Mouse (Mus musculus): ENCODE data around the gene Clip2. TPM values are rescaled to one million over a fixed set of nuclear protein-coding genes. Genes with fewer than 3 reads are reported as not detected.
A peak's percentile ranks its signal among the peaks of the same experiment; 100 is the strongest.

Clip2 gene
- polyA plus RNA-seq, 1 experiment: 10.1 TPM

GRCm38 (mm10) chr5:134475006-134475605, 77.1 kb downstream of the Clip2 start:
- TF ChIP-seq POLR2A (IDR thresholded peaks at IDR 0.05; ENCODE audit: low read depth, low read length) (no peak), CTCF (IDR thresholded peaks at IDR 0.05; ENCODE audit: extremely low read depth, insufficient read depth, insufficient read length, insufficient replicate concordance) (no peak)
- no peaks in the 10 kb centered on the region for H3K27me3 ChIP-seq (ENCODE audit: control insufficient read depth, insufficient read depth, low read length)
- DNase-seq (ENCODE audit: low read depth in 1 of 2, low spot score in 2 of 2): no peak
- H3K4me1 ChIP-seq (ENCODE audit: control insufficient read depth, insufficient read depth, insufficient read length): no peaks in the 10 kb centered on the region
- 90% methylated on average over 6 of the region's 6 CpGs for WGBS
- no peak overlapping the region for H3K27ac ChIP-seq (ENCODE audit: insufficient read depth, low read length)
- H3K36me3 ChIP-seq (ENCODE audit: control insufficient read depth, insufficient read depth, low read length): no peaks in the 10 kb centered on the region
- H3K4me3 ChIP-seq (ENCODE audit: extremely low read depth, insufficient read depth, insufficient read length): no peak overlapping the region

GRCm38 (mm10) chr5:134473902-134474301, 78.3 kb downstream of the Clip2 start:
- Histone ChIP-seq H3K4me1 (ENCODE audit: control insufficient read depth, insufficient read depth, insufficient read length) (no peaks in the 10 kb centered on the region), H3K27me3 (ENCODE audit: control insufficient read depth, insufficient read depth, low read length) (no peaks in the 10 kb centered on the region), H3K27ac (ENCODE audit: insufficient read depth, low read length) (no peak overlapping the region), H3K36me3 (ENCODE audit: control insufficient read depth, insufficient read depth, low read length) (no peaks in the 10 kb centered on the region), H3K4me3 (ENCODE audit: extremely low read depth, insufficient read depth, insufficient read length) (no peak overlapping the region)
- 75% methylated on average over 2 of the region's 2 CpGs for WGBS
- DNase-seq (ENCODE audit: low read depth in 1 of 2, low spot score in 2 of 2): no peak
- TF ChIP-seq CTCF (IDR thresholded peaks at IDR 0.05; ENCODE audit: extremely low read depth, insufficient read depth, insufficient read length, insufficient replicate concordance) (peak; percentile 31; the same call in 1 of the 2 replicates), POLR2A (IDR thresholded peaks at IDR 0.05; ENCODE audit: low read depth, low read length) (no peak)

- 80% methylated on average over 8 of the region's 8 CpGs for WGBS
- no peaks in the 10 kb centered on the region for H3K27me3 ChIP-seq (ENCODE audit: control insufficient read depth, insufficient read depth, low read length)
- no peaks in the 10 kb centered on the region for H3K36me3 ChIP-seq (ENCODE audit: control insufficient read depth, insufficient read depth, low read length)
- no peak for DNase-seq (ENCODE audit: low read depth in 1 of 2, low spot score in 2 of 2)
- H3K27ac ChIP-seq (ENCODE audit: insufficient read depth, low read length): no peak overlapping the region
- H3K4me1 ChIP-seq (ENCODE audit: control insufficient read depth, insufficient read depth, insufficient read length): no peaks in the 10 kb centered on the region
- no peak for TF ChIP-seq CTCF (IDR thresholded peaks at IDR 0.05; ENCODE audit: extremely low read depth, insufficient read depth, insufficient read length, insufficient replicate concordance)
- no peak for TF ChIP-seq POLR2A (IDR thresholded peaks at IDR 0.05; ENCODE audit: low read depth, low read length)
- no peak overlapping the region for H3K4me3 ChIP-seq (ENCODE audit: extremely low read depth, insufficient read depth, insufficient read length)
Measured at GRCm38 (mm10) chr5:134470538-134471169, 81.6 kb downstream of the Clip2 start.

GRCm38 (mm10) chr5:134469559-134470150, 82.6 kb downstream of the Clip2 start:
- no peak overlapping the region for H3K4me3 ChIP-seq (ENCODE audit: extremely low read depth, insufficient read depth, insufficient read length)
- no peak overlapping the region for H3K27ac ChIP-seq (ENCODE audit: insufficient read depth, low read length)
- H3K36me3 ChIP-seq (ENCODE audit: control insufficient read depth, insufficient read depth, low read length): no peaks in the 10 kb centered on the region
- TF ChIP-seq POLR2A (IDR thresholded peaks at IDR 0.05; ENCODE audit: low read depth, low read length): no peak
- no peak for TF ChIP-seq CTCF (IDR thresholded peaks at IDR 0.05; ENCODE audit: extremely low read depth, insufficient read depth, insufficient read length, insufficient replicate concordance)
- DNase-seq (ENCODE audit: low read depth in 1 of 2, low spot score in 2 of 2): no peak
- H3K27me3 ChIP-seq (ENCODE audit: control insufficient read depth, insufficient read depth, low read length): no peaks in the 10 kb centered on the region
- WGBS: 85% methylated on average over 7 of the region's 7 CpGs
- no peaks in the 10 kb centered on the region for H3K4me1 ChIP-seq (ENCODE audit: control insufficient read depth, insufficient read depth, insufficient read length)

- Histone ChIP-seq H3K4me1 (ENCODE audit: control insufficient read depth, insufficient read depth, insufficient read length) (no peaks in the 10 kb centered on the region), H3K27ac (ENCODE audit: insufficient read depth, low read length) (no peak overlapping the region), H3K4me3 (ENCODE audit: extremely low read depth, insufficient read depth, insufficient read length) (no peak overlapping the region), H3K27me3 (ENCODE audit: control insufficient read depth, insufficient read depth, low read length) (no peaks in the 10 kb centered on the region), H3K36me3 (ENCODE audit: control insufficient read depth, insufficient read depth, low read length) (no peaks in the 10 kb centered on the region)
- no peak for DNase-seq (ENCODE audit: low read depth in 1 of 2, low spot score in 2 of 2)
- WGBS: 49% methylated on average over 10 of the region's 10 CpGs
- no peak for TF ChIP-seq CTCF (IDR thresholded peaks at IDR 0.05; ENCODE audit: extremely low read depth, insufficient read depth, insufficient read length, insufficient replicate concordance)
- TF ChIP-seq POLR2A (IDR thresholded peaks at IDR 0.05; ENCODE audit: low read depth, low read length): no peak
Measured at GRCm38 (mm10) chr5:134468158-134468765, 84.0 kb downstream of the Clip2 start.

GRCm38 (mm10) chr5:134467030-134467549, 85.1 kb downstream of the Clip2 start:
- Histone ChIP-seq H3K27ac (ENCODE audit: insufficient read depth, low read length) (no peak overlapping the region), H3K36me3 (ENCODE audit: control insufficient read depth, insufficient read depth, low read length) (no peaks in the 10 kb centered on the region), H3K27me3 (ENCODE audit: control insufficient read depth, insufficient read depth, low read length) (no peaks in the 10 kb centered on the region), H3K4me3 (ENCODE audit: extremely low read depth, insufficient read depth, insufficient read length) (no peak overlapping the region), H3K4me1 (ENCODE audit: control insufficient read depth, insufficient read depth, insufficient read length) (no peaks in the 10 kb centered on the region)
- TF ChIP-seq POLR2A (IDR thresholded peaks at IDR 0.05; ENCODE audit: low read depth, low read length) (no peak), CTCF (IDR thresholded peaks at IDR 0.05; ENCODE audit: extremely low read depth, insufficient read depth, insufficient read length, insufficient replicate concordance) (no peak)
- DNase-seq (ENCODE audit: low read depth in 1 of 2, low spot score in 2 of 2): no peak
- 80% methylated on average over 8 of the region's 8 CpGs for WGBS
